Comparison of ENCODE assay signal across 8 mouse cellular contexts in the genomic region with DNA sequence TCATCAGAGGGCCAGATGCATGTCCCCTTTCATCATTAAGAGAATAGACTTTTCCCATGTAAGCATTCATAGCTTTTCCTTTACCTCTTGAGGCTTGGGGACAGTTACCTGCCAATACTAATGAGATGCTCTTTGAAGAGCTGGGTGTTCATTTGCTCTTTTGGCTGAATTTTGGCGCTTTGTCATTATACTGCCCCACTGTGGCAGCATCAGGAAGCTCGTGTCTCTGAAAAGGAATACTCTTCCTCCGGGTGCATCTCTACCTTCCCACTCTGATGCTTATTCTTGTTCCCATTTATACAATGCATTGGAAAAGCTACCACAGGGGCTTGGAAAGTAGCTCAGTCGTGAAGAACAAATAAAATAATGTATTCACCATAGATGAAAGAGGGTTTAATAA. TPM values are rescaled to one million over a fixed set of nuclear protein-coding genes. Genes with fewer than 3 reads are reported as not detected.
DNase-seq lines count a peak whose midpoint lies in the region; ATAC-seq lines count a peak whose summit lies in the region.

No protein-coding gene starts in this region.

- no peaks in the 10 kb centered on the region for H3K27me3 ChIP-seq in hindbrain, embryonic 10.5 days (ENCODE audit: insufficient read depth, poor library complexity, severe bottlenecking)
- no peaks in the 10 kb centered on the region for H3K27me3 ChIP-seq in hindbrain, embryonic 12.5 days
- H3K27me3 ChIP-seq in neural tube, embryonic 11.5 days (ENCODE audit: control insufficient read depth, insufficient read depth, low read length) = no peaks in the 10 kb centered on the region

- no peak overlapping the region for H3K27ac ChIP-seq in hindbrain, embryonic 10.5 days
- H3K27ac ChIP-seq in hindbrain, embryonic 12.5 days = no peak overlapping the region
- no peak overlapping the region for H3K27ac ChIP-seq in neural tube, embryonic 11.5 days (ENCODE audit: low read depth, low read length)

- H3K4me1 ChIP-seq in hindbrain, embryonic 10.5 days (replicated peaks) = no peaks in the 10 kb centered on the region
- H3K4me1 ChIP-seq in hindbrain, embryonic 12.5 days = no peaks in the 10 kb centered on the region
- no peaks in the 10 kb centered on the region for H3K4me1 ChIP-seq in neural tube, embryonic 11.5 days (ENCODE audit: control insufficient read depth, insufficient read depth, low read length)

- no peaks in the 10 kb centered on the region for H3K36me3 ChIP-seq in hindbrain, embryonic 10.5 days
- H3K36me3 ChIP-seq in hindbrain, embryonic 12.5 days = no peaks in the 10 kb centered on the region
- H3K36me3 ChIP-seq in neural tube, embryonic 11.5 days (ENCODE audit: control insufficient read depth, insufficient read depth, low read length) = no peaks in the 10 kb centered on the region

- no peak overlapping the region for H3K4me3 ChIP-seq in hindbrain, embryonic 10.5 days
- no peak overlapping the region for H3K4me3 ChIP-seq in hindbrain, embryonic 12.5 days
- H3K4me3 ChIP-seq in neural tube, embryonic 11.5 days (ENCODE audit: low read depth, low read length) = no peak overlapping the region

- no peak overlapping the region for H3K4me2 ChIP-seq in hindbrain, embryonic 12.5 days (replicated peaks)
- H3K4me2 ChIP-seq in neural tube, embryonic 11.5 days (ENCODE audit: low read depth) = no peak overlapping the region

- peak; percentile 23 for DNase-seq in hindbrain, embryonic 10.5 days (ENCODE audit: low spot score)
- peak; percentile 22 for DNase-seq in urinary bladder, postnatal 25 days (ENCODE audit: low spot score)
- DNase-seq in urinary bladder, postnatal 4 days (ENCODE audit: low spot score in 2 of 2) = no peak
- peak; percentile 65 to 70 for DNase-seq in cerebellum, postnatal 25 days
- DNase-seq in kidney, postnatal 25 days = peak; percentile 54 to 57
- DNase-seq in neural tube, embryonic 11.5 days (ENCODE audit: low spot score) = peak; percentile 36
- DNase-seq in natural killer cell, adult 2 months (ENCODE audit: low spot score in 2 of 2) = no peak

- WGBS in hindbrain, embryonic 10.5 days = 13% methylated on average over 4 of the region's 4 CpGs
- 13% methylated on average over 4 of the region's 4 CpGs for WGBS in hindbrain, embryonic 12.5 days
- WGBS in neural tube, embryonic 11.5 days = 12% methylated on average over 4 of the region's 4 CpGs

- ATAC-seq in hindbrain, embryonic 12.5 days (ENCODE audit: low FRiP score) = no peak
- ATAC-seq in neural tube, embryonic 11.5 days (ENCODE audit: insufficient read depth, low FRiP score, low TSS enrichment) = no peak

- H3K9ac ChIP-seq in hindbrain, embryonic 12.5 days = no peak overlapping the region
- H3K9ac ChIP-seq in neural tube, embryonic 11.5 days (ENCODE audit: low read length) = no peak overlapping the region

- H3K9me3 ChIP-seq in hindbrain, embryonic 10.5 days = no peaks in the 10 kb centered on the region
- no peaks in the 10 kb centered on the region for H3K9me3 ChIP-seq in hindbrain, embryonic 12.5 days (replicated peaks)
- H3K9me3 ChIP-seq in neural tube, embryonic 11.5 days (ENCODE audit: control insufficient read depth, low read length) = no peaks in the 10 kb centered on the region

RNA-seq across cellular contexts. Expression of a gene that starts 30.3 kb away (rescaled TPM):
- 1.4 and 1.6 TPM in 2 replicates for polyA plus RNA-seq in hindbrain, embryonic 10.5 days (2016; fragmentation: Nextera tagmentation; extraction: Ambion mirVana)
- polyA plus RNA-seq in hindbrain, embryonic 12.5 days (2016; fragmentation: Nextera tagmentation; extraction: Ambion mirVana) = 1.4 and 3.3 TPM in 2 replicates
- 0.82 and 2.0 TPM in 2 replicates for polyA plus RNA-seq in neural tube, embryonic 11.5 days (2014; fragmentation: Nextera tagmentation; extraction: Ambion mirVana)

RNA-seq across cellular contexts. Expression of a gene that starts 30.3 kb away (rescaled TPM):
- 0.07 and 0.51 TPM in 2 replicates for polyA plus RNA-seq in hindbrain, embryonic 10.5 days (2016; fragmentation: Nextera tagmentation; extraction: Ambion mirVana)
- 0.46 and 0.50 TPM in 2 replicates for polyA plus RNA-seq in hindbrain, embryonic 12.5 days (2016; fragmentation: Nextera tagmentation; extraction: Ambion mirVana)
- 0.24 and 0.53 TPM in 2 replicates for polyA plus RNA-seq in neural tube, embryonic 11.5 days (2014; fragmentation: Nextera tagmentation; extraction: Ambion mirVana)

RNA-seq across cellular contexts. Expression of a gene that starts 53.3 kb away (rescaled TPM):
- polyA plus RNA-seq in hindbrain, embryonic 10.5 days (2016; fragmentation: Nextera tagmentation; extraction: Ambion mirVana) = 7.9 and 9.0 TPM in 2 replicates
- polyA plus RNA-seq in hindbrain, embryonic 12.5 days (2016; fragmentation: Nextera tagmentation; extraction: Ambion mirVana) = 13.9 and 15.4 TPM in 2 replicates
- polyA plus RNA-seq in neural tube, embryonic 11.5 days (2014; fragmentation: Nextera tagmentation; extraction: Ambion mirVana) = 11.1 and 11.8 TPM in 2 replicates

Comparison
In these comparisons a context has a peak if more than half of its experiments do, and no peak if none do; other contexts are left out.
1. DNase-seq: peak in hindbrain, embryonic 10.5 days (single experiment), urinary bladder, postnatal 25 days (single experiment), cerebellum, postnatal 25 days (2 of 2), kidney, postnatal 25 days (2 of 2) and neural tube, embryonic 11.5 days (single experiment); none in urinary bladder, postnatal 4 days (0 of 2) and natural killer cell, adult 2 months (0 of 2).